Mouse (Mus musculus) forebrain, embryonic 11.5 days (tissue): ENCODE data around the gene Aass. TPM values are rescaled to one million over a fixed set of nuclear protein-coding genes. Genes with fewer than 3 reads are reported as not detected.
"Not testable (repeated sequence)": the region's sequence is repeated elsewhere in the genome, so short reads cannot be mapped to it uniquely, and the experiment has no call there.

ENCODE experiments used
- ATAC-seq: fragments of 200-750 bp; cut with Nextera tagmentation; replicated peaks from 2 replicates; pipeline ENCODE4 v1.8.0; 2017; ENCODE audit warnings: moderate TSS enrichment; ENCODE audit not compliant: low FRiP score
- DNase-seq: peaks from one replicate; pipeline ENCODE4 v3.0.0-alpha.2; 2017; ENCODE audit warnings: low spot score
- H3K27ac ChIP-seq: fragments of 300-500 bp; sonication (generic); 2 replicates; pipeline ENCODE4 v1.5.1; 2014; ENCODE audit warnings: low read depth, low read length
- H3K27me3 ChIP-seq: fragments of 300-500 bp; sonication (generic); 2 replicates; pipeline ENCODE4 v1.6.1; 2014; ENCODE audit warnings: mild to moderate bottlenecking, low read length, mixed read lengths; ENCODE audit not compliant: control insufficient read depth, insufficient read depth
- H3K36me3 ChIP-seq: fragments of 300-500 bp; sonication (generic); 2 replicates; pipeline ENCODE4 v1.6.1; 2014; ENCODE audit warnings: mild to moderate bottlenecking, low read length, moderate library complexity, mixed read lengths; ENCODE audit not compliant: control insufficient read depth, insufficient read depth
- H3K4me1 ChIP-seq: fragments of 300-500 bp; sonication (generic); replicated peaks from 2 replicates; pipeline ENCODE4 v1.6.1; 2014; ENCODE audit warnings: low read length, mixed read lengths; ENCODE audit not compliant: control insufficient read depth, insufficient read depth
- H3K4me2 ChIP-seq: fragments of 300-500 bp; sonication (generic); 2 replicates; pipeline ENCODE4 v1.6.1; 2014; ENCODE audit warnings: low read depth, mild to moderate bottlenecking, low read length, moderate library complexity, mixed read lengths; ENCODE audit not compliant: severe bottlenecking
- H3K4me3 ChIP-seq: fragments of 300-500 bp; sonication (generic); 2 replicates; pipeline ENCODE4 v1.5.1; 2014; ENCODE audit warnings: low read depth, low read length
- H3K9ac ChIP-seq: fragments of 300-500 bp; sonication (generic); 2 replicates; pipeline ENCODE4 v1.6.1; 2014; ENCODE audit warnings: low read length
- H3K9me3 ChIP-seq: fragments of 300-500 bp; sonication (generic); 2 replicates; pipeline ENCODE4 v1.6.1; 2016; ENCODE audit warnings: low read length, mixed read lengths; ENCODE audit not compliant: control insufficient read depth
- WGBS: fragments of 180-500 bp; shearing (Covaris S2); extraction: QIAGEN DNeasy Blood & Tissue Kit; methylation state at CpG from one replicate; pipeline ENCODE4 v1.1.7; 2014; 5-methylcytosine and 5-hydroxymethylcytosine counted together
- polyA plus RNA-seq: library from polyadenylated mRNA; unstranded; fragments of >200 nt; fragmentation: Nextera tagmentation; extraction: Ambion mirVana; gene quantifications from 2 replicates; pipeline ENCODE4 v1.2.1, GENCODE M21; 2014

The Aass gene
- polyA plus RNA-seq, 1 experiment from 2014 or later, result 3.2 TPM

- no peak overlapping the region for H3K27ac ChIP-seq
- H3K27me3 ChIP-seq, result peaks cover 2% of the 10 kb centered on the region; the same call in 1 of the 2 replicates
- H3K36me3 ChIP-seq, result no peaks in the 10 kb centered on the region
- 89% methylated on average over 7 of the region's 7 CpGs for WGBS
- no peaks in the 10 kb centered on the region for H3K9me3 ChIP-seq
- ATAC-seq, result no peak
- no peak overlapping the region for H3K4me3 ChIP-seq
- no peak overlapping the region for H3K4me2 ChIP-seq
- no peak for DNase-seq
- H3K9ac ChIP-seq, result no peak overlapping the region
- no peaks in the 10 kb centered on the region for H3K4me1 ChIP-seq
Observed at GRCm38 (mm10) chr6:23126706-23127105, 6.1 kb downstream of the Aass start.

GRCm38 (mm10) chr6:23125831-23126230, 7.0 kb downstream of the Aass start:
- Histone ChIP-seq H3K9me3 (no peaks in the 10 kb centered on the region), H3K4me1 (no peaks in the 10 kb centered on the region), H3K9ac (no peak overlapping the region), H3K36me3 (no peaks in the 10 kb centered on the region), H3K27me3 (no peaks in the 10 kb centered on the region), H3K4me3 (no peak overlapping the region), H3K27ac (no peak overlapping the region), H3K4me2 (no peak overlapping the region)
- ATAC-seq (no peak), DNase-seq (no peak)
- 84% methylated on average over 5 of the region's 5 CpGs for WGBS

- Histone ChIP-seq H3K4me1 (no peaks in the 10 kb centered on the region), H3K27ac (no peak overlapping the region), H3K27me3 (no peaks in the 10 kb centered on the region), H3K9me3 (no peaks in the 10 kb centered on the region), H3K9ac (no peak overlapping the region), H3K36me3 (no peaks in the 10 kb centered on the region), H3K4me2 (no peak overlapping the region), H3K4me3 (no peak overlapping the region)
- DNase-seq (no peak), ATAC-seq (no peak)
- WGBS, result 77% methylated on average over 2 of the region's 2 CpGs
Observed at GRCm38 (mm10) chr6:23124823-23125222, 8.0 kb downstream of the Aass start.

- no peaks in the 10 kb centered on the region for H3K4me1 ChIP-seq
- H3K4me2 ChIP-seq, result no peak overlapping the region
- ATAC-seq, result no peak
- DNase-seq, result no peak
- H3K9me3 ChIP-seq, result no peaks in the 10 kb centered on the region
- WGBS, result 44% methylated on average over 3 of the region's 3 CpGs
- no peaks in the 10 kb centered on the region for H3K27me3 ChIP-seq
- no peak overlapping the region for H3K9ac ChIP-seq
- no peak overlapping the region for H3K27ac ChIP-seq
- H3K36me3 ChIP-seq, result no peaks in the 10 kb centered on the region
- no peak overlapping the region for H3K4me3 ChIP-seq
Observed at GRCm38 (mm10) chr6:23122934-23123333, 9.9 kb downstream of the Aass start.

- H3K9ac ChIP-seq, result no peak overlapping the region
- no peaks in the 10 kb centered on the region for H3K4me1 ChIP-seq
- H3K9me3 ChIP-seq, result no peaks in the 10 kb centered on the region
- no peak overlapping the region for H3K4me3 ChIP-seq
- H3K27me3 ChIP-seq, result no peaks in the 10 kb centered on the region
- ATAC-seq (no peak), DNase-seq (no peak)
- H3K4me2 ChIP-seq, result no peak overlapping the region
- 93% methylated on average over 6 of the region's 6 CpGs for WGBS
- no peak overlapping the region for H3K27ac ChIP-seq
- H3K36me3 ChIP-seq, result no peaks in the 10 kb centered on the region
Observed at GRCm38 (mm10) chr6:23114781-23115180, 18.0 kb downstream of the Aass start.

- Histone ChIP-seq H3K9ac (no peak overlapping the region), H3K9me3 (no peaks in the 10 kb centered on the region), H3K4me3 (no peak overlapping the region), H3K27ac (no peak overlapping the region), H3K36me3 (no peaks in the 10 kb centered on the region), H3K27me3 (no peaks in the 10 kb centered on the region), H3K4me2 (no peak overlapping the region), H3K4me1 (no peaks in the 10 kb centered on the region)
- ATAC-seq (no peak), DNase-seq (no peak)
- 97% methylated on average over 4 of the region's 4 CpGs for WGBS
Observed at GRCm38 (mm10) chr6:23107069-23107468, 25.7 kb downstream of the Aass start.

GRCm38 (mm10) chr6:23106373-23106772, 26.4 kb downstream of the Aass start:
- ATAC-seq (no peak), DNase-seq (no peak)
- Histone ChIP-seq H3K4me3 (no peak overlapping the region), H3K36me3 (no peaks in the 10 kb centered on the region), H3K27me3 (no peaks in the 10 kb centered on the region), H3K9ac (no peak overlapping the region), H3K27ac (no peak overlapping the region), H3K4me2 (no peak overlapping the region), H3K4me1 (no peaks in the 10 kb centered on the region), H3K9me3 (no peaks in the 10 kb centered on the region)
- 84% methylated on average over 4 of the region's 4 CpGs for WGBS

- 93% methylated on average over 11 of the region's 11 CpGs for WGBS
- ATAC-seq, result not testable (repeated sequence)
Observed at GRCm38 (mm10) chr6:23090346-23091055, 42.3 kb downstream of the Aass start.

GRCm38 (mm10) chr6:23089292-23089691, 43.5 kb downstream of the Aass start:
- not testable (repeated sequence) for H3K36me3 ChIP-seq, H3K27me3 ChIP-seq, H3K4me3 ChIP-seq, ATAC-seq, H3K9me3 ChIP-seq, DNase-seq, H3K27ac ChIP-seq, H3K4me2 ChIP-seq, H3K9ac ChIP-seq, H3K4me1 ChIP-seq
- 79% methylated on average over 4 of the region's 4 CpGs for WGBS

More at GRCm38 (mm10) chr6:23090346-23091055, 42.3 kb downstream of the Aass start:
- H3K4me3 ChIP-seq, H3K9me3 ChIP-seq, H3K36me3 ChIP-seq, H3K9ac ChIP-seq, H3K27me3 ChIP-seq, H3K4me2 ChIP-seq, H3K4me1 ChIP-seq, DNase-seq, H3K27ac ChIP-seq: not testable (repeated sequence)
